In the genomic region with DNA sequence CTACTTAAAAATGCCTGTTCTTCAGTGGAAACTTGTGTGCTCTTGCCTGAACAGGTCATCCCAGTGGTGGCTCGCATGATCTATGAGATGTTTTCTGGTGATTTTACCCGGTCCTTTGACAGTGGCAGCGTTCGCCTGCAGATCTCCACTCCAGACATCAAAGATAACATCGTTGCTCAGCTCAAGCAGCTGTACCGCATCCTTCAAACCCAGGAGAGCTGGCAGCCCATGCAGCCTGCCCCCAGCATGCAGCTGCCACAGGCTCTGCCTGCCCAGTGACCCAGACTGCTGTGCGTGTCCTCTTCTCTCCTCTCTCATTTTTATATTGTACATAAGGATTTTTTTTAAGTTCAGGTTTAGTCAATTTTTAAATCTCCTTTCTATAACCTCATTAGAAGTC, we compare ENCODE assay signal across 20 mouse cellular contexts. TPM values are rescaled to one million over a fixed set of nuclear protein-coding genes. Genes with fewer than 3 reads are reported as not detected.
A peak's percentile ranks its signal among the peaks of the same experiment; 100 is the strongest.
DNase-seq lines count a peak whose midpoint lies in the region; ATAC-seq and TF ChIP-seq lines count a peak whose summit lies in the region.
"Had no signal": no experiment of that assay in that cellular context is flagged by ENCODE, and none has a peak within 500 bp of the region (broad histone marks: within the 10 kb centered on the region; RNA-seq: fewer than 3 reads in every experiment).

No protein-coding gene starts in this region.

- no peak for TF ChIP-seq POLR2A in limb, embryonic 14.5 days (IDR thresholded peaks at IDR 0.05; ENCODE audit: borderline replicate concordance, extremely low read depth, insufficient read depth, insufficient read length)

- no peak overlapping the region for H3K4me3 ChIP-seq in limb, embryonic 14.5 days (replicated peaks; ENCODE audit: low read length)
- H3K4me3 ChIP-seq in limb, embryonic 10.5 days, result no peak overlapping the region
- no peak overlapping the region for H3K4me3 ChIP-seq in stomach, postnatal 0 days (ENCODE audit: low read depth, low read length)
- no peak overlapping the region for H3K4me3 ChIP-seq in forebrain, embryonic 16.5 days (replicated peaks; ENCODE audit: low read length)
- H3K4me3 ChIP-seq: embryonic facial prominence, embryonic 15.5 days; erythroblast, embryonic 14.5 days; forebrain, embryonic 15.5 days; heart, embryonic 10.5 days; heart, embryonic 15.5 days; hindbrain, embryonic 13.5 days had no signal

- H3K36me3 ChIP-seq in limb, embryonic 14.5 days (ENCODE audit: control insufficient read depth, insufficient read depth, low read length), result no peaks in the 10 kb centered on the region
- no peaks in the 10 kb centered on the region for H3K36me3 ChIP-seq in limb, embryonic 10.5 days
- no peaks in the 10 kb centered on the region for H3K36me3 ChIP-seq in stomach, postnatal 0 days (ENCODE audit: control insufficient read depth, insufficient read depth, low read length)
- H3K36me3 ChIP-seq in forebrain, embryonic 16.5 days (ENCODE audit: control insufficient read depth, insufficient read depth), result no peaks in the 10 kb centered on the region
- H3K36me3 ChIP-seq: embryonic facial prominence, embryonic 15.5 days; forebrain, embryonic 15.5 days; heart, embryonic 10.5 days; heart, embryonic 15.5 days; hindbrain, embryonic 13.5 days had no signal

- no peaks in the 10 kb centered on the region for H3K27me3 ChIP-seq in limb, embryonic 14.5 days (ENCODE audit: control insufficient read depth, insufficient read depth, low read length)
- H3K27me3 ChIP-seq in limb, embryonic 10.5 days (ENCODE audit: low read depth, poor library complexity, severe bottlenecking), result no peaks in the 10 kb centered on the region
- H3K27me3 ChIP-seq in stomach, postnatal 0 days (ENCODE audit: control insufficient read depth, insufficient read depth, low read length), result no peaks in the 10 kb centered on the region
- no peaks in the 10 kb centered on the region for H3K27me3 ChIP-seq in forebrain, embryonic 16.5 days (replicated peaks; ENCODE audit: control insufficient read depth, insufficient read depth, low read length)
- H3K27me3 ChIP-seq: embryonic facial prominence, embryonic 15.5 days; forebrain, embryonic 15.5 days; heart, embryonic 15.5 days; hindbrain, embryonic 13.5 days; Patski had no signal

- DNase-seq in limb, embryonic 14.5 days (ENCODE audit: low spot score), result no peak
- no peak for DNase-seq in limb, embryonic 10.5 days (ENCODE audit: low spot score)
- peak; percentile 11 for DNase-seq in stomach, postnatal 0 days (ENCODE audit: low spot score)
- DNase-seq in thymus, postnatal 10 days (ENCODE audit: low spot score in 2 of 2), result peak; percentile 57 to 70
- DNase-seq in thymus, postnatal 4 days, result peak; percentile 67
- no peak for DNase-seq in layer of hippocampus, postnatal 14 days (ENCODE audit: low spot score in 2 of 2)
- DNase-seq in kidney, postnatal 36 days, result no peak
- DNase-seq: adrenal gland, postnatal 14 days; cerebellum, adult 11-12 months; cerebellum, adult 9-10 months; cerebellum, postnatal 36 days; gastrocnemius, postnatal 10 days had no signal

- no peak overlapping the region for H3K9ac ChIP-seq in limb, embryonic 14.5 days (ENCODE audit: low read depth, low read length, severe bottlenecking)
- no peak overlapping the region for H3K9ac ChIP-seq in stomach, postnatal 0 days (ENCODE audit: low read length)
- H3K9ac ChIP-seq in forebrain, embryonic 16.5 days (replicated peaks; ENCODE audit: low read depth, low read length), result no peak overlapping the region
- H3K9ac ChIP-seq: embryonic facial prominence, embryonic 15.5 days; forebrain, embryonic 15.5 days; heart, embryonic 15.5 days; hindbrain, embryonic 13.5 days had no signal

- TF ChIP-seq EP300 in stomach, postnatal 0 days (optimal IDR thresholded peaks at IDR 0.05), result no peak

- peaks cover 11% of the 10 kb centered on the region for H3K4me1 ChIP-seq in limb, embryonic 14.5 days (ENCODE audit: control insufficient read depth, insufficient read depth, low read length)
- H3K4me1 ChIP-seq in limb, embryonic 10.5 days, result peaks cover 17% of the 10 kb centered on the region
- no peaks in the 10 kb centered on the region for H3K4me1 ChIP-seq in stomach, postnatal 0 days (replicated peaks; ENCODE audit: control insufficient read depth, insufficient read depth)
- peaks cover 18% of the 10 kb centered on the region for H3K4me1 ChIP-seq in forebrain, embryonic 16.5 days (replicated peaks; ENCODE audit: control insufficient read depth, insufficient read depth, low read length)

- no peak for ATAC-seq in limb, embryonic 14.5 days (ENCODE audit: low FRiP score, low read depth)
- ATAC-seq in stomach, postnatal 0 days (ENCODE audit: low FRiP score, low TSS enrichment), result no peak
- ATAC-seq in forebrain, embryonic 16.5 days, result no peak
- ATAC-seq: forebrain, embryonic 15.5 days; Patski had no signal

- H3K9me3 ChIP-seq in limb, embryonic 14.5 days (ENCODE audit: control insufficient read depth, low read length), result no peaks in the 10 kb centered on the region
- no peaks in the 10 kb centered on the region for H3K9me3 ChIP-seq in limb, embryonic 10.5 days (replicated peaks)
- H3K9me3 ChIP-seq in stomach, postnatal 0 days (ENCODE audit: control insufficient read depth, low read length), result no peaks in the 10 kb centered on the region
- H3K9me3 ChIP-seq in forebrain, embryonic 16.5 days (ENCODE audit: control insufficient read depth, low read length), result no peaks in the 10 kb centered on the region
- H3K9me3 ChIP-seq: embryonic facial prominence, embryonic 15.5 days; forebrain, embryonic 15.5 days; heart, embryonic 10.5 days; heart, embryonic 15.5 days; hindbrain, embryonic 13.5 days had no signal

- H3K4me2 ChIP-seq in limb, embryonic 14.5 days (replicated peaks; ENCODE audit: low read depth, low read length, severe bottlenecking), result no peak overlapping the region
- H3K4me2 ChIP-seq in stomach, postnatal 0 days (replicated peaks; ENCODE audit: low read depth), result no peak overlapping the region
- no peak overlapping the region for H3K4me2 ChIP-seq in forebrain, embryonic 16.5 days (ENCODE audit: low read length)
- H3K4me2 ChIP-seq: embryonic facial prominence, embryonic 15.5 days; forebrain, embryonic 15.5 days; heart, embryonic 15.5 days; hindbrain, embryonic 13.5 days had no signal

- 77% methylated on average over 7 of the region's 7 CpGs for WGBS in limb, embryonic 14.5 days
- WGBS in limb, embryonic 10.5 days, result 87% methylated on average over 7 of the region's 7 CpGs
- WGBS in stomach, postnatal 0 days, result 62% methylated on average over 7 of the region's 7 CpGs
- 92% methylated on average over 7 of the region's 7 CpGs for WGBS in forebrain, embryonic 16.5 days

- H3K27ac ChIP-seq in limb, embryonic 14.5 days (replicated peaks; ENCODE audit: low read depth, low read length), result 0 out of 2 replicates have a peak overlapping the region, but pooled peaks have one; percentile 5
- no peak overlapping the region for H3K27ac ChIP-seq in limb, embryonic 10.5 days
- H3K27ac ChIP-seq in stomach, postnatal 0 days (replicated peaks), result peak overlapping the region; percentile 53; the same call in 1 of the 2 replicates
- H3K27ac ChIP-seq in forebrain, embryonic 16.5 days (ENCODE audit: low read length), result no peak overlapping the region
- H3K27ac ChIP-seq: embryonic facial prominence, embryonic 15.5 days; forebrain, embryonic 15.5 days; heart, embryonic 10.5 days; heart, embryonic 15.5 days; hindbrain, embryonic 13.5 days had no signal

- no peak for TF ChIP-seq CTCF in stomach, postnatal 0 days (IDR thresholded peaks at IDR 0.05; ENCODE audit: low read depth)

RNA-seq across cellular contexts. Expression of gene A130010J15Rik, which starts 1.4 kb away (rescaled TPM):
- 7.8 and 9.6 TPM in 2 replicates for polyA plus RNA-seq in limb, embryonic 14.5 days (2012; rRNA removed)
- polyA plus RNA-seq in limb, embryonic 14.5 days (2014; fragmentation: Nextera tagmentation; extraction: Ambion mirVana), result 15.1 and 15.4 TPM in 2 replicates
- polyA plus RNA-seq in limb, embryonic 10.5 days (2016; fragmentation: Nextera tagmentation; extraction: Ambion mirVana), result 16.7 and 18.4 TPM in 2 replicates
- 11.4 and 11.7 TPM in 2 replicates for polyA plus RNA-seq in stomach, postnatal 0 days (2015; fragmentation: Nextera tagmentation; extraction: Ambion mirVana)
- total RNA-seq in layer of hippocampus, postnatal 14 days (2021), result 1 to 10 TPM; 5.1 to 6.7 TPM
- 14.2 and 16.1 TPM in 2 replicates for polyA plus RNA-seq in forebrain, embryonic 16.5 days (2015; fragmentation: Nextera tagmentation; extraction: Ambion mirVana)
- polyA plus RNA-seq: erythroblast, embryonic 14.5 days had no signal

RNA-seq across cellular contexts. Expression of gene Irf6, which starts 16.3 kb away (rescaled TPM):
- polyA plus RNA-seq in limb, embryonic 14.5 days (2012; rRNA removed), result 18.6 and 23.5 TPM in 2 replicates
- 39.8 and 50.0 TPM in 2 replicates for polyA plus RNA-seq in limb, embryonic 14.5 days (2014; fragmentation: Nextera tagmentation; extraction: Ambion mirVana)
- polyA plus RNA-seq in limb, embryonic 10.5 days (2016; fragmentation: Nextera tagmentation; extraction: Ambion mirVana), result 8.0 and 8.9 TPM in 2 replicates
- 40.7 and 45.0 TPM in 2 replicates for polyA plus RNA-seq in stomach, postnatal 0 days (2015; fragmentation: Nextera tagmentation; extraction: Ambion mirVana)
- total RNA-seq in layer of hippocampus, postnatal 14 days (2021), result under 1 TPM; 0.45 to 0.65 TPM
- polyA plus RNA-seq in forebrain, embryonic 16.5 days (2015; fragmentation: Nextera tagmentation; extraction: Ambion mirVana), result 0.75 and 1.4 TPM in 2 replicates
- polyA plus RNA-seq: erythroblast, embryonic 14.5 days had no signal

RNA-seq across cellular contexts. Expression of gene Traf3ip3, which starts 32.3 kb away (rescaled TPM):
- polyA plus RNA-seq in limb, embryonic 14.5 days (2012; rRNA removed), result 9.7 and 18.8 TPM in 2 replicates
- 17.6 and 22.6 TPM in 2 replicates for polyA plus RNA-seq in limb, embryonic 14.5 days (2014; fragmentation: Nextera tagmentation; extraction: Ambion mirVana)
- 1.0 and 1.5 TPM in 2 replicates for polyA plus RNA-seq in limb, embryonic 10.5 days (2016; fragmentation: Nextera tagmentation; extraction: Ambion mirVana)
- polyA plus RNA-seq in stomach, postnatal 0 days (2015; fragmentation: Nextera tagmentation; extraction: Ambion mirVana), result 1.8 and 2.8 TPM in 2 replicates
- 1 to 10 TPM; 2.1 to 3.6 TPM for total RNA-seq in layer of hippocampus, postnatal 14 days (2021)
- 0.51 and 1.2 TPM in 2 replicates for polyA plus RNA-seq in forebrain, embryonic 16.5 days (2015; fragmentation: Nextera tagmentation; extraction: Ambion mirVana)
- polyA plus RNA-seq: erythroblast, embryonic 14.5 days; Patski had no signal

RNA-seq across cellular contexts. Expression of gene Lamb3, which starts 38.3 kb away (rescaled TPM):
- polyA plus RNA-seq in limb, embryonic 14.5 days (2012; rRNA removed), result 3.6 and 4.0 TPM in 2 replicates
- polyA plus RNA-seq in limb, embryonic 14.5 days (2014; fragmentation: Nextera tagmentation; extraction: Ambion mirVana), result 3.5 and 4.6 TPM in 2 replicates
- polyA plus RNA-seq in limb, embryonic 10.5 days (2016; fragmentation: Nextera tagmentation; extraction: Ambion mirVana), result 0.40 and 0.81 TPM in 2 replicates
- polyA plus RNA-seq in stomach, postnatal 0 days (2015; fragmentation: Nextera tagmentation; extraction: Ambion mirVana), result 34.9 and 35.5 TPM in 2 replicates
- 1 to 10 TPM in 1 of 2 experiments, under 1 TPM in 1; 0.94 to 1.6 TPM for total RNA-seq in layer of hippocampus, postnatal 14 days (2021)
- polyA plus RNA-seq in forebrain, embryonic 16.5 days (2015; fragmentation: Nextera tagmentation; extraction: Ambion mirVana), result 0.32 and 0.58 TPM in 2 replicates
- polyA plus RNA-seq: erythroblast, embryonic 14.5 days had no signal

RNA-seq across cellular contexts. Expression of gene Diexf, which starts 39.2 kb away (rescaled TPM):
- 33.4 and 43.6 TPM in 2 replicates for polyA plus RNA-seq in limb, embryonic 14.5 days (2012; rRNA removed)
- 8.9 and 10.6 TPM in 2 replicates for polyA plus RNA-seq in limb, embryonic 14.5 days (2014; fragmentation: Nextera tagmentation; extraction: Ambion mirVana)
- polyA plus RNA-seq in limb, embryonic 10.5 days (2016; fragmentation: Nextera tagmentation; extraction: Ambion mirVana), result 10.1 and 11.5 TPM in 2 replicates
- polyA plus RNA-seq in stomach, postnatal 0 days (2015; fragmentation: Nextera tagmentation; extraction: Ambion mirVana), result 2.1 and 2.4 TPM in 2 replicates
- total RNA-seq in layer of hippocampus, postnatal 14 days (2021), result 10 to 100 TPM; 17.4 to 24.1 TPM
- polyA plus RNA-seq in forebrain, embryonic 16.5 days (2015; fragmentation: Nextera tagmentation; extraction: Ambion mirVana), result 11.3 and 13.9 TPM in 2 replicates

Comparison
In these comparisons a context has a peak if more than half of its experiments do, and no peak if none do; other contexts are left out.
1. H3K27ac ChIP-seq: peak in limb, embryonic 14.5 days (single experiment) and stomach, postnatal 0 days (single experiment); none in limb, embryonic 10.5 days (single experiment) and forebrain, embryonic 16.5 days (single experiment).
2. DNase-seq: peak in stomach, postnatal 0 days (single experiment), thymus, postnatal 10 days (2 of 2) and thymus, postnatal 4 days (single experiment); none in limb, embryonic 14.5 days (single experiment), limb, embryonic 10.5 days (single experiment), layer of hippocampus, postnatal 14 days (0 of 2) and kidney, postnatal 36 days (0 of 2).